Mouse (Mus musculus) splenic B cell, adult 2 months (primary cell): ENCODE results near the gene Slc6a16.
A peak's percentile ranks its signal among the peaks of the same experiment; 100 is the strongest.

Experiments used
- DNase-seq: peaks from one replicate; pipeline ENCODE4 v3.0.0-alpha.2; 2011; ENCODE audit warnings: low read depth, low spot score
- H3K27me3 ChIP-seq: 2 replicates; pipeline ENCODE4 v1.6.1; 2012; ENCODE audit warnings: mild to moderate bottlenecking, low read length, moderate library complexity, mixed read lengths; ENCODE audit not compliant: control insufficient read depth, poor library complexity, insufficient read depth, severe bottlenecking
- H3K36me3 ChIP-seq: 2 replicates; pipeline ENCODE4 v1.6.1; 2012; ENCODE audit warnings: mild to moderate bottlenecking, low read length, moderate library complexity, mixed read lengths; ENCODE audit not compliant: control insufficient read depth, poor library complexity, insufficient read depth, severe bottlenecking

Gene Slc6a16

DNA sequence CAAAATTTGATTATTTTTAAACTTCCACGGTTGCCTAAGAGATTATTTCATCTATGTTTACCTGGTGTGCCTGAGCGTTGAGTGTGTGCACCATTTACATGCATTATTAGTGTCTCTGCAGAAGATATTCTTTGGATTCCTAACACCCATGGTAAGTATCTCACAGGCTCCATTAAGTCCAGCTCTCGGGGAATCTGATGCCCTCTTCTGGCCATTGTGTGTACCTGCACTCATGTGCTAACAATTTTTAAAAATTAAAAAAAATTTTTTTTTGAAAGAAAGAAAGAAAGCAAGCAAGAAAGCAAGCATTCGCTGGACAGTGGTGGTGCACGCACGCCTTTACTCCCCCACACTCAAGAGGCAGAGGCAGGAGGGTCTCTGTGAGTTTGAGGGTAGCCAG is 32.6 kb upstream of the Slc6a16 start:
- DNase-seq, result no peak
- H3K27me3 ChIP-seq, result no peaks in the 10 kb centered on the region
- H3K36me3 ChIP-seq, result no peaks in the 10 kb centered on the region

DNA sequence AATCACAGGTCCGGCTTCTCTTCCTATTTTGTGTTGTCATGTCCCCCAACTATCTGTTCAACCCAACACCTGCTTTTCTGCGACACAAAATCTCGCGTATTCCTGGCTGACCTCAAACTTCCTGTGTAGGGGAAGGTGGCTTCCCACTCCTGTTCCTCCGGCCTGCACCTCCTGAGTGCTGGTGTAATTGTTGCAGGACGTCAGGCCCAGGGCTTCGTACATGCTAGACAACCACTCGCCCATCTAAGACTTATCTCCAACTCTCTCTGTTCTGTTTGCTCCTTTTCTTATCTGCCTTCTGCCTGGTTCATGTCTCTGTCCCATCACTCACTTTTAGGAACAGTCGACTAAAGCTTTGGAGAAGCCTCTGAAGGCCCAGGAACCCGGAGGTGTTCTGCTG is 29.8 kb upstream of the Slc6a16 start:
- no peaks in the 10 kb centered on the region for H3K27me3 ChIP-seq
- DNase-seq, result no peak
- H3K36me3 ChIP-seq, result no peaks in the 10 kb centered on the region

DNA sequence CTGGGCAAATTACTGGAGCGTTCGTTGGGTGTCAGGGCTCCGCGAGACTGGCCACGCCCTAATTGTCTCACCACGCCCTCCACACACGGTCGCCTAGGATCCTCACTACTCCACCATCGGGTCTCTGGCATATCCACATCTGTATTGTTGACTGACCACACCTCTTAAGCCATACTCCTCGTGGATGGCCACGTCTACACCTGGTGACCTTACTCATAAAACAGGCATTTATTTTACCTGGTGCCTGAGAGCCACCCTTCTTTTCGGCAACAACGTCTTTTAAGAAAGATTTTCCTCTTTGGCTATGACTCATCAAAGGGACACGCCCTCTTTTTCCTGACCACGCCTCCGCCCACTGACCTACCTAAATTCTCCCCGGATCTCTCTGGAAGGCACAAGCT is 29.0 kb upstream of the Slc6a16 start, which contains the start of gene Dkkl1:
Dkkl1 (minus strand) TSS at position 297 of the 401 bp plus-strand sequence.
- DNase-seq, result peak; percentile 62
- H3K27me3 ChIP-seq, result no peaks in the 10 kb centered on the region
- no peaks in the 10 kb centered on the region for H3K36me3 ChIP-seq

DNA sequence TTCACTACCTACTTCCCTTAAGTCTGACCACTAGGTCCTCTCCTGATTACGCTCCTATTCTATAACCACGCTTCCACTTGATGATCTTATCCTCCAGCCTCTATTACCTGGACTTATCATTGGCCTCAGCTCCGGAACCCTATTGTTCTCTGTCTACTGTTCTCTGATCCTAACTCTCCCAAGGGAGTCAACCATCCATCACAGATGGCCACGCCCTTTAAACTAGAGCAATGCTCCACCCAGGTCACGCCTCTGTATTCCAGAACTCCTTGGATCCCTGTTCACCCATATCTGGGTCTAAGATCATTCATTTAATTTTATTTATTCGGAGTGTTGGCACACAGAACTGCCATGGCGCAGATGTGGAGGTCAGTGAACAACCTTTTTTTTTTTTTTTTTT is 28.5 kb upstream of the Slc6a16 start:
- no peak for DNase-seq
- no peaks in the 10 kb centered on the region for H3K27me3 ChIP-seq
- no peaks in the 10 kb centered on the region for H3K36me3 ChIP-seq

DNA sequence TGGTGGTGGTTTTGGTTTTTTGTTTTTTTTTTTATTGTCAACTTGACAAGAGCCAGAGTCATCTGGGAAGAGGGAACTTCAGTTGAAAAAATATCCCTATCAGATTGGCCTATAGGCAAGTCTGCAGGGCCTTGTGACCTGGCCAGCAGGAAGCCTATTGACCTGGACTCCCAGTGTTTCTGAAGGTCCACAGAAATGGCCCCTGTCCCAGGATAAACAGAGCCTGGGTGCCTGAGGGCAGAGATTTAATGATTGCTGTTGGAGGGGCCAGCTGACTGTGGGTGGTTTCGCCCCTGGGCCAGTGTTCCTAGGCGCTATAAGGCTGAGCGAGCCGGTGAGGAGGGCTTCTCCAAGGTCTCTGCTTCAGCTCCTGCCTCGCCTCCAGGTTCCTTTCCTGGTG is 27.2 kb upstream of the Slc6a16 start:
- no peaks in the 10 kb centered on the region for H3K36me3 ChIP-seq
- no peak for DNase-seq
- H3K27me3 ChIP-seq, result no peaks in the 10 kb centered on the region

DNA sequence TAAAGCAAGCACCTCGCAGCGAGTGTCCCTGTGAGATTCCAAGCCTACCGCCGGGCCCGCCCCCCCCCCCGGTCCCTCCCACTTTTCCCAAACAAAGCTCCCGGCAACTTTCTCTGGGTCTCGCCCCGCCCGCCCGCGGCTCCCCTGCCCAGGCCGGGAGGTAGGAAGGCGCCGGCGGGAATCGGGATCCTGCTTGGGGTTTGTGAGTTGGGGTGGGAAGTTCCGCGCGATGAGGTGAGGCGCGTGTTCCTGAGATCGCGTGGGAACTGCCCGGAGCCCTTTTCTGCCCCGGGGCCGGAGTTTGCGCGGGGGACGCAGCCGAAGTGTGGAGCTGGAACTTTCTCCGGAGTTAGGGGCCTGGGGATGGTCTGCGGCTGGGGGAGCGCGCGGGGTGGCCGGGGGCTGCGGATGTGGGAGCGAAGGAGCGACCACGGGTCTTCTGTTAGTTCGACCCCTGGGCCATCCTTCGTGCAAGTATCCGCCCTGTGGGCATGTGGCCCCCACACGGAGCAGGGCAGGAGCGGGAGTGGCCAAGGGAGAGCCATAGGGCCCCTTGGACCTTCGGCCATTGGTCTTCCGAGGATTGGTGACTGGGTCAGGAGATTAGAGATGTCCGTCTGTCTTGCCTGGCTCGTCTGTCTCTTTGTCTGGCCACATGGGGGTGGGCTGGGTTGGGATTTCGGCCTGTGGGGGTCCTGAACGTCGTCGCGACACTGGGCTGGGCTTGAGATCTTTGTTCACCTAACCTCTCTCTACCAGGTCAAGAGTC is 25.0 kb upstream of the Slc6a16 start, which contains the start of gene Tead2:
Tead2 (plus strand) TSS at position 81 of the 769 bp plus-strand sequence.
- H3K27me3 ChIP-seq, result no peaks in the 10 kb centered on the region
- no peak for DNase-seq
- no peaks in the 10 kb centered on the region for H3K36me3 ChIP-seq

DNA sequence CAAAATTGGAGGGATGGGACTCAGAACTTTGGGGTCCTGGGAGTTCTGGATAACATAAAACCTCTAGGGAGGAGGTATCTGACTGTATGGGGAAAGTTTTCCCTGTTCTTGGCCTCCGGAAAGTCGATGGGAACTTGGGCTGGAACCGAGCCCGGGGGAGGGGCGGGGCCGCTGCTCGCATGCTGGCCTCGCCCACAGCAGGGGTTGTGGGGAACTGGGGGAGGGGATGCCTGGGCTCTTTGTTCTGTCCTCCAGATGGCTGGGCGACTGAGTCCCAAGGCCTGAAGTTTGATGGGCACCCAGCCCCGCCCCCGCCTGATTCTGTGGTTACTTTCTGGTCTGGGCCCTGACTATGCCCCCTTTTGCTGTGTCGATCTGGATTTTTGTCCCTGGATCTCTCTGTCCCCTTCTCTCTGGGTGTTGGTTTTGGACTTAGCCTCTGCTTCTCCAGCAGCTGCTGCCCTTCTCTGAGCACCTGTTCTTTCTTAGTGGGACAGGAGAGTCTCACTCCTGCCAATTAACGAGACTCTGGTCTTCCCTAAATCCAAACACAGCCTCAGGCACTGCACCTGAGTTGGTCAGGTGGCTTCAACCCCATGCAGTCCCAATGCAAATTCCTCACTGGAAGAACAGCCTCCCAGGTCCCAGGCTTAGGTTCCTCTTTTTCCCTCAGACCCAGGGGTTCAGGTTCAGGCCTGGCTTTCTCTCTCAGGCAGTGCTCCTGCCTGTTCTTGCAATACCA is 24.3 kb upstream of the Slc6a16 start:
- Histone ChIP-seq H3K27me3 (no peaks in the 10 kb centered on the region), H3K36me3 (no peaks in the 10 kb centered on the region)
- no peak for DNase-seq

DNA sequence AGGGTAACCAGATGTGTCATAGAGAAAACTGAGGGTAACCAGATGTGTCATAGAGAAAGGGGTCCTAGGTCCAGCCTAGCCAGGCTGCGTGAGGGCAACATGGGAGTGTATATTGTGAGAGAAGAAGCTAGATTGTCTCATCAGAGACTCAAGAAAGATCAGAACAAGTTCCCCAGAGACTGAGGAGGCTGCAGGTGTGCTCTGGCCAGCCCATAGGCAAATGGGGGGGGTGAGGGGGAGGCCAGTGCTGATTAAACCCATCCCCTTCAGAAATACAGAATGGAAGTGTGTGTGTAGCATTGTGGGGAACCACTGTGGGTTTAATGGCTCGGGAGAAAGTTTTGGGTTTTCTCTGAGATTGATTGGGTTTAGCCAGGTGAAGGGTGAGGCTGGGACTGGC is 19.2 kb upstream of the Slc6a16 start:
- peak; percentile 40 for DNase-seq
- H3K36me3 ChIP-seq, result no peaks in the 10 kb centered on the region

DNA sequence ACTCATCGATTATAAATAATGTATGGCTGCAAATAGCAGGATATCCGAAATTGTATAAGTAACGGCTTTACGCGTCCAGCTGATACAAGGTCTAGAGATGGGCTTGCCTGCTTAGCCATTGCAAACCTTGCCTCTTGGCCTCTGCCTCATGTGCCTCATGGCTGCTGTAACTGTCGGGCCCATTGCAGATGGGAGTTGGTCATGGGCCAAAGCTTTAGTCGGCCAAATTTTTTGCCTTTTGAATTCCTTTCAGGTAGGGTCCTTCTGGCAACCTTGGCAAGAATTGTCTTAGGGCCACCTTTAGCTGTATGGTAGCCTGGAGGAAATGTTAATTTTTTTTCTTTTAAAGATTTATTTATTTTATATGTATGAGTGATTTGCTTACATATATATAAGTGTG is 16.1 kb upstream of the Slc6a16 start:
- H3K36me3 ChIP-seq, result no peaks in the 10 kb centered on the region
- no peaks in the 10 kb centered on the region for H3K27me3 ChIP-seq
- DNase-seq, result no peak

More for the DNA sequence above, 19.2 kb upstream of the Slc6a16 start:
- H3K27me3 ChIP-seq, result no peaks in the 10 kb centered on the region

DNA sequence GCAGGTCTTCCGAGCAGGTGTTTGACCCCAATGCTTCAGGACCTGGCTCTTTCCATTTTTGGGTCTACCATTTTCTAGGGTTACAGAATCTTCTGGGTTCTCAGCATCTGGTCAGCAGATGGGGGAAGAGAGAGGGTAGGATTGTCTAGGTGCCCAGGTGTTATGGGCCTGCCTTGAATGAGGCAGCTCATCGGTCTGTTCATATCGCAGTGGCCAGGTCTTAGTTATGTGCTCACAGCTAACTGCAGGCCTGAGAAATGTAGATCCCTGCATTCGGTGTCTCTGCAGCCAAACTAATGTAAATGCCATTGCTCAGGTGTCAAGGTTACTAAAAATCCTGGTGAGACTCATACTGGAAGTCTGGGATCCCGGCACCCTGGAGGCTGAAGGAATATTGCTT is 14.5 kb upstream of the Slc6a16 start:
- H3K36me3 ChIP-seq, result no peaks in the 10 kb centered on the region
- H3K27me3 ChIP-seq, result no peaks in the 10 kb centered on the region
- no peak for DNase-seq

DNA sequence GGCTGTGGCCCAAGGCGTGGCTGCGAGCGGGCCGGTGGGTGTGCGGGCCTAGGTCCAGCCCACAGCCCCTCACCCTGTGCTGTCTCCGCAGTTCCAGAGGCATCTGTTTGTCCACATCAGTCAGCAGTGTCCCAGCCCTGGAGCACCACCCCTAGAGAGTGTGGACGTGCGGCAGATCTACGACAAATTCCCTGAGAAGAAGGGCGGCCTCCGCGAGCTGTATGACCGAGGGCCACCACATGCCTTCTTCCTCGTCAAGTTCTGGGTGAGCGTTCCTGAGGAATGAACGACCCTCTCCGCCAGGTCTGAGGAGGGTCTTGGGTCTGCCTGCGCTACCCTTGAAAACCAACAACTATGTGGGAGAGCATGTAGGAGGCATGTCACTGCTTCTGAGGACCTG is 12.3 kb upstream of the Slc6a16 start:
- no peak for DNase-seq
- Histone ChIP-seq H3K27me3 (no peaks in the 10 kb centered on the region), H3K36me3 (peaks cover 4% of the 10 kb centered on the region; the same call in 1 of the 2 replicates)

DNA sequence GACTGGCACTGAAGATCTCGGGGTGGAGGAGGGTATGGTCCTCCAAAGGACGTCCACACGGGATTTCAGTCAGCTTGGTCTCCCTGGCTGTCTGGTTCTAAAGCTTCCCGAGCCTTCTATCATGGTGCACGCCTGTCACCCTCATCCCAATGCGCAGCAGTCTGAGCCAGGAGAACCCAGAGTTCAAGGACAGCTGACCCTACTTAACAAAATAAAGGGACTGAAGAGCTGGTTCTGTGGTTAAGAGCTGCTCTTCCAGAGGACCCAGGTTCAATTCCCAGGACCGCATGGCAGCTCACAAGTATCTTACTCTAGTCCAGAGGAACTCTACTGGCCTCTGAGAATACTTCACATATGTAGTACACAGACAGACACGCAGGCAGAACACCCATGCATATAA is 11.8 kb upstream of the Slc6a16 start:
- peaks cover 9% of the 10 kb centered on the region; the same call in 1 of the 2 replicates for H3K36me3 ChIP-seq
- H3K27me3 ChIP-seq, result no peaks in the 10 kb centered on the region
- DNase-seq, result no peak

DNA sequence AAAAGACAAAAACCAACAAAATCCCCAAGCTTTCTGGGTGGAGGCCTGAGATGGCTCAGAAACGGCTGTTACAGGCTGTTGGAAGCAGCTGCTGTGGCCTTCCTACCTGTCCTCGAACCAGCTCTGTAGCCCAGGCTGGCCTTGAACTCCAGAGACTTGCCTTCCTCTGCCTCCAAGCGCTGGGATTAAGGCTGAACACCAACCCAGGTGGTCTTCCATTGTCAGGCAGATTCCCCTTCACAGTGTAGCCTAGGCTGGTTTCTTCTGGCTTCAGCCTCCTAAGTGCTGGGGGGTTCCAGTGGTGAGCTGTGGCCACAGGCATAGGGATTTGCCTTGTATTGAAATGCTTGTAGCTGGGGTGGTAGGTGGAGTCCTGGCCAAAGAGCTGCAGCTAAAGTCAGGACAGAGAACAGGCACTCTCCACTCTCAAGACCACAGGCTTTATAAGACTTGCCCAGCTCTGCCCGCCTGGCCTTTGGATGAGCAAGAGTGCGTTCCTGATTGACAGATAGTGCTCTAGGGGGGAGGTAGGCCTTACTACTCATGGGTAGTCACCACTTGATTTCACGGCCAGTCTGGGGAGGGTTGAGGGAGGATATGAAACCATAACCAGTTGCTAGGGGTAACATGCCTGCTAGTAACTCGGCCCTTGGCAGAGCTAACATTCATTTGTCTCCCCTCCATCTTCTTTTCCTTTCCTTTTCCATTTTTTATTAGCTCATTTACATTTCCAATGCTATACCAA is 11.3 kb upstream of the Slc6a16 start:
- DNase-seq, result peak; percentile 82
- H3K27me3 ChIP-seq, result no peaks in the 10 kb centered on the region
- peaks cover 12% of the 10 kb centered on the region; the same call in 1 of the 2 replicates for H3K36me3 ChIP-seq

DNA sequence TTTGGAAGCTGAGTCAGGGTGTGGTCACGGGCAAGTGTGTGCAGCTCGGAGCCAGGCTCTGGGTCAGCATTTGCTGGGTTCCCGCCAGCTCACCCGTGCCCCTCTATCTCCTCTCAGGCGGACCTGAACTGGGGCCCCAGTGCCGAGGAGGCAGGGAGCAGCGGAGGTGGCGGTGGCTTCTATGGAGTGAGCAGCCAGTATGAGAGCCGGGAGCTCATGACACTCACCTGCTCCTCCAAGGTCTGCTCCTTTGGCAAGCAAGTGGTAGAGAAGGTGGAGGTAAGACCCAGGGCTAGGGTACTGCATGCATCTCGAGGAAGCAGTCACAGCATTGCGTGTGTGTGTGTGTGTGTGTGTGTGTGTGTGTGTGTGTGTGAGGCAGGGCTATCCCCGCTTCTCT is 9.7 kb upstream of the Slc6a16 start:
- DNase-seq, result no peak
- peaks cover 20% of the 10 kb centered on the region for H3K36me3 ChIP-seq
- no peaks in the 10 kb centered on the region for H3K27me3 ChIP-seq

DNA sequence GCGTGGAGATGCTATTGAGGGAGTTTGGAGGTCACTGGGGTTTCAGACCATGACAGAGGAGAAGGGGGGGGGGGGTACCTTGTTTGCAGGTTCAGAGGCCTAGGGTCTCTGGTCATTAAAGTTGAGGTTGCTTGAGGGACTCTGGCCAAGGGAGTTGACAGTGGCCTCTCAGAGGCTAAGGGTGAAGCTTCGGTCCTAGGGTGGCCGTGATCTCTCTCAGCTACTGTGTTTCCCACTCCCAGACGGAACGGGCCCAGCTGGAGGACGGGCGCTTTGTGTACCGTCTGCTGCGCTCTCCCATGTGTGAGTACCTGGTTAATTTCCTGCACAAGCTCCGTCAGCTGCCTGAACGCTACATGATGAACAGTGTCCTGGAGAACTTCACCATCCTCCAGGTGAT is 8.9 kb upstream of the Slc6a16 start:
- Histone ChIP-seq H3K36me3 (peaks cover 20% of the 10 kb centered on the region), H3K27me3 (no peaks in the 10 kb centered on the region)
- DNase-seq, result no peak
